Mouse (Mus musculus) embryonic fibroblast, embryonic 13.5 days (primary cell): ENCODE measurements around the gene Vmn1r26.
"Not testable (repeated sequence)": the region's sequence is repeated elsewhere in the genome, so short reads cannot be mapped to it uniquely, and the experiment has no call there.

Source experiments
- CTCF ChIP-seq: IDR thresholded peaks from 2 replicates; pipeline ENCODE4 v1.5.1; 2011; ENCODE audit warnings: mild to moderate bottlenecking, control low read depth, low read length, moderate library complexity, borderline replicate concordance; ENCODE audit not compliant: insufficient read depth
- POLR2A ChIP-seq: IDR thresholded peaks from 2 replicates; pipeline ENCODE4 v1.6.1; 2011; ENCODE audit warnings: low read depth, mild to moderate bottlenecking, control low read depth, low read length, moderate library complexity

- not testable (repeated sequence) for TF ChIP-seq POLR2A, CTCF
Measured at GRCm38 (mm10) chr6:58017478-58017877, 2.5 kb upstream of the Vmn1r26 start.
